ENCODE assay signal across 18 mouse cellular contexts in the genomic region with DNA sequence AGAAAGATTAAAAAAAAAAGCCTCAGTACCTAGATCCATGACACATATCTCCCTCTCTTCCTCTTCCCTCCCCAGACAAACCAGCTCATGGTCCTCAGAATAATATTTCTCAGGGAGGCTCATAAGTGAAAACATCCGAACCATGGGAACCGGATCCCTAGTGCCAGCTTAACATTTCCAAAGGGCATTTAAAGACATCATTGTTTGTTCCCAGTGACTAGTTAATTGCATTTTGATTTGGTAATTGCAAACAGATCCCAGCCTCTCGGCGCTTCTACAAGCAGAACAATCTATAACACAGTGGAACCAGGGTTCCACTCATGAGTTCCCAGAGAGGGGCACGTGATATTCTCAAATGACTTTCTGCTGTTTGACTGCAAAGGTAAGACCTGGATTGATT.
DNase-seq lines count a peak whose midpoint lies in the region; ATAC-seq lines count a peak whose summit lies in the region.
"Had no signal": no experiment of that assay in that cellular context is flagged by ENCODE, and none has a peak within 500 bp of the region (broad histone marks: within the 10 kb centered on the region; RNA-seq: fewer than 3 reads in every experiment).

No protein-coding gene starts in this region.

- no peak overlapping the region for H3K9ac ChIP-seq in embryonic facial prominence, embryonic 11.5 days (replicated peaks; ENCODE audit: low read length)
- H3K9ac ChIP-seq: forebrain, embryonic 15.5 days; hindbrain, embryonic 12.5 days had no signal

- H3K27me3 ChIP-seq in embryonic facial prominence, embryonic 11.5 days (ENCODE audit: control insufficient read depth, insufficient read depth, low read length), result no peaks in the 10 kb centered on the region
- H3K27me3 ChIP-seq: forebrain, embryonic 15.5 days; hindbrain, embryonic 12.5 days had no signal

- H3K36me3 ChIP-seq in embryonic facial prominence, embryonic 11.5 days (replicated peaks; ENCODE audit: control insufficient read depth, insufficient read depth, low read depth, low read length), result no peaks in the 10 kb centered on the region
- H3K36me3 ChIP-seq: forebrain, embryonic 15.5 days; heart, embryonic 10.5 days; hindbrain, embryonic 12.5 days had no signal

- no peak overlapping the region for H3K4me3 ChIP-seq in embryonic facial prominence, embryonic 11.5 days (ENCODE audit: low read depth, low read length)
- H3K4me3 ChIP-seq: forebrain, embryonic 15.5 days; heart, embryonic 10.5 days; hindbrain, embryonic 12.5 days had no signal

- no peaks in the 10 kb centered on the region for H3K9me3 ChIP-seq in embryonic facial prominence, embryonic 11.5 days (replicated peaks; ENCODE audit: control insufficient read depth, low read length)
- H3K9me3 ChIP-seq: forebrain, embryonic 15.5 days; heart, embryonic 10.5 days; hindbrain, embryonic 12.5 days had no signal

- H3K4me1 ChIP-seq in embryonic facial prominence, embryonic 11.5 days (ENCODE audit: control insufficient read depth, insufficient read depth, low read length), result no peaks in the 10 kb centered on the region
- H3K4me1 ChIP-seq: forebrain, embryonic 15.5 days; hindbrain, embryonic 12.5 days had no signal

- no peak; the same call in 1 of the 2 replicates for ATAC-seq in embryonic facial prominence, embryonic 11.5 days (replicated peaks; ENCODE audit: insufficient number of reproducible peaks, low FRiP score, low TSS enrichment, low read depth)
- ATAC-seq: forebrain, embryonic 15.5 days; hindbrain, embryonic 16.5 days had no signal

- 29% methylated on average over 5 of the region's 5 CpGs for WGBS in embryonic facial prominence, embryonic 11.5 days

- peak; percentile 53 for DNase-seq in embryo, embryonic 11 days
- DNase-seq in embryonic facial prominence, embryonic 11.5 days (ENCODE audit: low spot score), result peak; percentile 89
- peak; percentile 33 for DNase-seq in hindlimb bud, embryonic 11.5 days (ENCODE audit: extremely low spot score, low read depth, low spot score)
- no peak for DNase-seq in spleen, adult 18-20 months
- DNase-seq in adrenal gland, adult 18-20 months (ENCODE audit: low spot score in 2 of 2), result no peak
- no peak for DNase-seq in urinary bladder, adult 18-20 months (ENCODE audit: low spot score in 2 of 2)
- DNase-seq: adrenal gland, postnatal 10 days; cerebellum, adult 11 months; cerebellum, adult 8-10 months; cerebellum, postnatal 14 days; gastrocnemius, postnatal 10 days; heart, adult 18-20 months; heart, postnatal 10 days; heart, postnatal 4 days had no signal

- no peak overlapping the region for H3K27ac ChIP-seq in embryonic facial prominence, embryonic 11.5 days (replicated peaks; ENCODE audit: low read depth, low read length)
- H3K27ac ChIP-seq: forebrain, embryonic 15.5 days; heart, embryonic 10.5 days; hindbrain, embryonic 12.5 days had no signal

- no peak overlapping the region for H3K4me2 ChIP-seq in embryonic facial prominence, embryonic 11.5 days (ENCODE audit: low read depth, low read length)
- H3K4me2 ChIP-seq: forebrain, embryonic 15.5 days; hindbrain, embryonic 12.5 days had no signal

Comparison
In these comparisons a context has a peak if more than half of its experiments do, and no peak if none do; other contexts are left out.
1. DNase-seq: peak in embryo, embryonic 11 days (single experiment), embryonic facial prominence, embryonic 11.5 days (single experiment) and hindlimb bud, embryonic 11.5 days (single experiment); none in spleen, adult 18-20 months (0 of 2), adrenal gland, adult 18-20 months (0 of 2) and urinary bladder, adult 18-20 months (0 of 2).